Mouse (Mus musculus) liver, adult 10 weeks (tissue): ENCODE data around the gene 4932415D10Rik. TPM values are rescaled to one million over a fixed set of nuclear protein-coding genes. Genes with fewer than 3 reads are reported as not detected.

Experiments used
- polyA plus RNA-seq: library from polyadenylated mRNA; stranded (reverse); fragments of 350-450 nt; fragmentation: Illumina TruSeq; extraction: RNeasy Lipid Tissue Mini Kit (QIAGEN cat#74804); gene quantifications from one replicate; pipeline ENCODE4 v1.2.3, GENCODE M21; 2014; ENCODE audit warnings: low read depth, low replicate concordance

4932415D10Rik gene
- polyA plus RNA-seq, result 0.03 TPM

GRCm38 (mm10) chr10:82316482-82316881 lies at the start of gene 4932415D10Rik:
Gene 4932415D10Rik, minus strand, starts transcription at chr10:82316582.

GRCm38 (mm10) chr10:82354083-82355010 lies 38.0 kb upstream of the 4932415D10Rik start, which contains the start of gene Gm4924:
Gene Gm4924, plus strand, starts transcription at chr10:82354255.

DNA sequence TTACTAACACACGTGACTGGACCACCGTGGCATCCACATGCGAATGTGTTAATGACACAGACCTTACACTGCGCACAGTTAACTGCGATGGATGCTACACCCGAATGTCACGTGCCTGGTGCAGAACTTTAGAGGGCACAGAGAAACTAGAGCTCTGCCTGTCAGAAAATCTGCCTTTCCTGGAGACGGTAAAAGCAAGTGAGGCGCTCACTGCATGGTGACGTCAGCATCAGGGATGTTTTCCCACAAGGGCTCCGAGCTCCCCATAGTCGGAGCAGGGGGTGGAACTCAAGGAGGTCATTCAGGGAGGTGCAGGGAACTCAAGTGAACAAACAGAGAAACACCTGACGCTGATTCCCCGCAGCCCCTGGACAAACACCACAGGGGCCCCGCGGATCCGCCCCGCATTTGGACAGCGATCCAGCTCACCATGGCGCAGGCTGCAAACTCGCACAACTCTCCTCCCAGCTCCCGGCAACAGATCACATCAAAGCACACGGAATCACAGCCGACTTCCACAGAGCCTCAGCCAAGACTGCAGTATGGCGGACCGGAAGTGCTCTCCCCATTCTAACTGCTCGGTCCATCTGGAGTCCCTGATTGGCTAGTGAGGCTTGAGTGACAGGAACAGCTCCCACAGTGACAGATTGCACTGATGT lies 75.5 kb downstream of the 4932415D10Rik start, which contains the start of gene Zfp938:
Zfp938 (minus strand) TSS at position 539 of the 659 bp plus-strand sequence.

Other genes with a start within 250 kb of the 4932415D10Rik start
- 3.3 TPM for gene BC024063, start 233.2 kb downstream of the 4932415D10Rik start, polyA plus RNA-seq
- gene AU041133, start 188.6 kb downstream of the 4932415D10Rik start, polyA plus RNA-seq, result 8.8 TPM
- 16.8 TPM for gene Zfp938, start 75.3 kb downstream of the 4932415D10Rik start, polyA plus RNA-seq
- 4.9 TPM for gene Gm4924, start 37.7 kb upstream of the 4932415D10Rik start, polyA plus RNA-seq
- gene Gm1553, start 176.0 kb upstream of the 4932415D10Rik start, polyA plus RNA-seq, result not detected